Mouse (Mus musculus) right cerebral cortex, postnatal 36 days (tissue): ENCODE data around the gene Atp1b4.
"Not testable (repeated sequence)": the region's sequence is repeated elsewhere in the genome, so short reads cannot be mapped to it uniquely, and the experiment has no call there.

Experiments used
- DNase-seq, 2 experiments: peaks; one replicate each; pipeline ENCODE4 v3.0.0; 2022; ENCODE audit warnings: low spot score in 2 of 2, mixed read lengths in 1 of 2

Atp1b4 gene

GRCm38 (mm10) chrX:38315884-38316283, at the start of gene Atp1b4:
Atp1b4 (plus strand) TSS chrX:38316184.
- no peak for DNase-seq

GRCm38 (mm10) chrX:38308597-38308996, 7.4 kb upstream of the Atp1b4 start:
- DNase-seq, result no peak

DNA sequence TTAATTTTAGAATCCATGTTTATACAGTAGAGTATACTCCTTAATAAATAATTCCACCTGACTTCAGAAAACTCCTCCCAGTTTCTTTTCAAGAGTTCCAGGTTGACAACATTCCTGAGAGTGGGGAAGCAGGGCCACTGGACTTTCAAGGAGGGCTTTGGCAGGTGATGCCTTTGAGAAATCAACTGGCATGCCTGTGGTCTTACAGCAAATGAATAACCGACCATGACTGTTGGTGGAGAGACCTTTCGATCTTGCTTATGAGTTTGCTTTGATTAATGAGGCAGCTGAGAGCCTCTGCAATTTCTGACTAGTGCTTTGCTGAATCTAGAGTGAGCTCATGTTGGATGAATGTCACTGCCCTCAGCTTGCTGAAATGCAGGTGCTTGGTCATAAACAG, 4.9 kb upstream of the Atp1b4 start:
- no peak for DNase-seq

GRCm38 (mm10) chrX:38312910-38313625, 2.9 kb upstream of the Atp1b4 start:
- no peak for DNase-seq

DNA sequence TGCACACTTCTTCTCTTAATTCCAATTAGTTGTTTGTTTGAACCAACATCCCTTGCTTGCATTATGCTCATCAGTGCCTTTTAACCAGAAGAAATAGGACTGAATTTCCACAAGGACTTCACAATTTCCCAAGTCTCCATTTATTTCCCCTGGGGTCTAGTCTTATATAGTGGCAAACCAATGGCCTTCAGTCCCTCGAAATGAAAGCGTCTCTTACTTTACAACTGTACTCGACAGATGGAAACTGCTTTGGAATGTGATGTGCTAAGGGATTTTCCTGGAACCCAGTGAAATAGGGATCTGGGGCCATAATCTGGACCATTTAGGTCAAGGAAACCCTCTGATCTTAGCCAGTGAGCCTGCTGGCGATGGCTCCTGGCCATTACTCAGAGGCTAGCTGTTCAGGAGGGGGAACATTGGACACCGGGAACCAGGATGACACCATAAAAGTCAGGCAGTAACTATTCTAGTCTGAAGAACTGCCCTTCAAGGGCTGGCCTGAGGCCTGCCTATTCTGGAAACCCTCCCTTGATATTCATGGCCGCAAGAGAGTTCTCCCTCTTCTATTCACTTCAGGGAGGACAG, 2.3 kb upstream of the Atp1b4 start:
- no peak for DNase-seq

- no peak for DNase-seq
Measured at GRCm38 (mm10) chrX:38330695-38331406, 14.9 kb downstream of the Atp1b4 start.

- DNase-seq, result no peak
Measured at GRCm38 (mm10) chrX:38334329-38335279, 18.6 kb downstream of the Atp1b4 start.

- no peak for DNase-seq
Measured at GRCm38 (mm10) chrX:38362016-38362415, 46.0 kb downstream of the Atp1b4 start.

DNA sequence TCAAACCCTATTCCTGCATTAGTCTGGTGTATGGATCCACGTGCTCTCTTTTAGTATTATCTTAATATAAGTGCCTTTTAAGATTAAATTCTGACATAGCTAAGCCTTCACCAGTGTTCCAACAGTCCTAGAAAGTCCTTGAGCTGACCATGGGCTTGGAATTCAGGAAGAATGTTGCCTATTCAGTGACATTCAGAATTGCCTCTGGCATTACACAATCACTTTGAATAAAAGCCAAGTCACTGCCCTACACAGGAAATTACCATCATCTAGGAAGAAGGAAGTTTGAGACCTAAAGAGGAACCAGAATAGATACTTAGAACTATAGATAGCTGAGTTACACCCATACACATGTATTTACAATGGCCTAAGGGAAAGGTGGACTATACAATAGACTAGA, 48.6 kb downstream of the Atp1b4 start:
- not testable (repeated sequence) for DNase-seq

DNA sequence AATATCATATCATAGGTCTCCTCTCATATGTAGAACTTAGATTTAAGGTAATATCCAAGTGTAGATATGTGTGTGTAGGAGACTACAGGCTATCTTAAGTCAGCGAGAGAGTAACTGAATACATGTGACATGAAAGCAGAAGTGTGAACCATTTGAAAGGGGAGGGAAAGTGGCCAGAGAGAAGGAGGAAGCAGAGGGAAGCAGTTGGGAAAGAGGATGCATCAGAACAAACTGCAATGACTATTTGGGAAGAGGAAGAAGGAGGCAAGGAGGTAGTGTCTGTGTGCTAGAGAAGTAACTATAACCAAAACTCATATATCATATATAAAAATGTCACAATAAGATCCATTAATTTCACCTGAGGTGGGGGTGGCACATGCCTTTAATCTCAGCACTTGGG, 57.2 kb downstream of the Atp1b4 start:
- not testable (repeated sequence) for DNase-seq
